Mouse (Mus musculus) lung, adult 2 months (tissue): ENCODE data around the gene Inmt. TPM values are rescaled to one million over a fixed set of nuclear protein-coding genes. Genes with fewer than 3 reads are reported as not detected.
A peak's percentile ranks its signal among the peaks of the same experiment; 100 is the strongest.

Experiments
- DNase-seq: peaks from one replicate; pipeline ENCODE4 v3.0.0; 2022
- H3K4me1 ChIP-seq: fragments of 200-500 bp; 2 replicates; pipeline ENCODE4 v1.6.1; 2011; ENCODE audit warnings: low read length; ENCODE audit not compliant: control insufficient read depth, insufficient read depth
- H3K4me3 ChIP-seq: fragments of 200-500 bp; replicated peaks from 2 replicates; pipeline ENCODE3; 2011; ENCODE audit warnings: low read depth, mild to moderate bottlenecking, control low read depth, low read length; ENCODE audit errors: extremely low read depth
- CTCF ChIP-seq: fragments of 200-500 bp; IDR thresholded peaks from 2 replicates; pipeline ENCODE4 v1.5.1; 2011; ENCODE audit warnings: mild to moderate bottlenecking, low read length, control low read depth; ENCODE audit not compliant: insufficient read depth
- POLR2A ChIP-seq: fragments of 200-500 bp; IDR thresholded peaks from 2 replicates; pipeline ENCODE4 v1.6.1; 2011; ENCODE audit warnings: low read depth, mild to moderate bottlenecking, control low read depth, low read length, borderline replicate concordance; ENCODE audit errors: extremely low read depth
- WGBS: fragments of 180-500 bp; shearing (Covaris S2); methylation state at CpG from one replicate; pipeline ENCODE4 v1.1.7; 2018; 5-methylcytosine and 5-hydroxymethylcytosine counted together
- polyA plus RNA-seq: library from polyadenylated mRNA; depleted of rRNA; stranded (reverse); fragments of >200 nt; gene quantifications from 2 replicates; pipeline ENCODE4 v1.2.3, GENCODE M21; 2012; rRNA removed

Inmt gene
- polyA plus RNA-seq, result 1,586 and 1,614 TPM in 2 replicates

- WGBS, result 76% methylated on average over 1 of the region's 1 CpGs
- TF ChIP-seq POLR2A, result peak; percentile 72; the same call in 1 of the 2 replicates
- TF ChIP-seq CTCF, result no peak
- peak within 1 kb of the TSS; percentile 64 for H3K4me3 ChIP-seq
- no peak for DNase-seq
- H3K4me1 ChIP-seq, result peaks cover 10% of the 10 kb centered on the region
Observed at GRCm38 (mm10) chr6:55174741-55175181, at the start of gene Inmt. Gene Inmt (minus strand): TSS chr6:55175043.

GRCm38 (mm10) chr6:55223986-55224385, 49.1 kb upstream of the Inmt start:
- no peak for TF ChIP-seq CTCF
- no peak for TF ChIP-seq POLR2A
- H3K4me1 ChIP-seq, result peaks cover 4% of the 10 kb centered on the region; the same call in 1 of the 2 replicates
- no peak overlapping the region for H3K4me3 ChIP-seq
- DNase-seq, result no peak
- WGBS, result 91% methylated on average over 8 of the region's 8 CpGs

GRCm38 (mm10) chr6:55218232-55218631, 43.4 kb upstream of the Inmt start:
- Histone ChIP-seq H3K4me1 (peaks cover 4% of the 10 kb centered on the region; the same call in 1 of the 2 replicates), H3K4me3 (no peak overlapping the region)
- WGBS, result 74% methylated on average over 9 of the region's 9 CpGs
- no peak for DNase-seq
- no peak for TF ChIP-seq CTCF
- TF ChIP-seq POLR2A, result no peak

- H3K4me1 ChIP-seq, result no peaks in the 10 kb centered on the region; the same call in 1 of the 2 replicates
- WGBS, result 43% methylated on average over 3 of the region's 3 CpGs
- no peak for TF ChIP-seq CTCF
- TF ChIP-seq POLR2A, result no peak
- no peak overlapping the region for H3K4me3 ChIP-seq
- DNase-seq, result no peak
Observed at GRCm38 (mm10) chr6:55214541-55214940, 39.7 kb upstream of the Inmt start.

- 50% methylated on average over 15 of the region's 15 CpGs for whole genome bisulfite sequencing
- Histone ChIP-seq H3K4me3 (no peak overlapping the region), H3K4me1 (peaks cover 3% of the 10 kb centered on the region; the same call in 1 of the 2 replicates)
- no peak for DNase-seq
- TF ChIP-seq CTCF, result no peak
- no peak for TF ChIP-seq POLR2A
Observed at GRCm38 (mm10) chr6:55210423-55211365, 35.9 kb upstream of the Inmt start.

DNA sequence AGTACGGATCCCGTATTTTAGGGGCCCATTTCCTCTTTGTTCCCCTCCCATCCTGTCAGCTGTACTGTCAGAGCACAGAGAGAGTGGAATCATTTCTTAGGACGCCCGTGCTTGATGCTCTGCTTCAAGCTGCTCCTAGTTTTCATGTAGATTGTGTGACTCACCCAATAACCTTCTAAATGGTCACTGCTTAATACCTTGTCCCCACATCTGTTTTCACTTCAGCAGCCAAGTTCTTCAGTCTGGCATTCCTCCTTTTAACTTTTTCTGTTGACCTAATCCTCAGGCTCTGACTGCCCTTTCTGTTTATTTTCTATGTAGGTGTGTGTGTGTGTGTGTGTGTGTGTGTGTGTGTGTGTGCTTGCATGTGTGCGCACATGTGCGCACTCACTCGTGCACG, 32.9 kb upstream of the Inmt start:
- Histone ChIP-seq H3K4me1 (peaks cover 6% of the 10 kb centered on the region), H3K4me3 (no peak overlapping the region)
- TF ChIP-seq CTCF, result no peak
- TF ChIP-seq POLR2A, result no peak
- WGBS, result 65% methylated on average over 8 of the region's 8 CpGs
- DNase-seq, result no peak

DNA sequence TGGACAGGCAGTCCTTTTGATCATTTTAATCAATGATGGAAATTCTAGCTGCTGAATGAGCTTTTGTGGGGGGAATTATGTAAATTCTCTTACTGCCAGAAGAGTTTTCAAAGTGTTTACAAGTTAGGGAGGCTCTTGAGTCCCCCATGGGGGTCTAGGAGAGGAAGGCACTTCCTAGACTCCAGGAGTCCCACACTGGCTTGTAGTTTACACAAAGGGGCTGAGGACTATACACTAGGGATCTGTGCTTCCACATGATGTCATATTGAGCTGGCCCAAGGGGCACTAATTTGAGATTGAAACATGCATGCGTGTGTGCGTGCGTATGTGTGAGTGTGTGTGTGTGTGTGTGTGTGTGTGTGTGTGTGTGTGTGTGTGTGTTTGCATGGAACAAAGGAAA, 29.1 kb upstream of the Inmt start:
- TF ChIP-seq CTCF (no peak), POLR2A (no peak)
- 54% methylated on average over 3 of the region's 3 CpGs for WGBS
- no peak overlapping the region for H3K4me3 ChIP-seq
- no peak for DNase-seq
- peaks cover 7% of the 10 kb centered on the region for H3K4me1 ChIP-seq

GRCm38 (mm10) chr6:55202913-55203910, 28.4 kb upstream of the Inmt start, which contains the start of gene Mindy4:
Gene Mindy4 (plus strand): TSS chr6:55203383.
- H3K4me3 ChIP-seq, result peak within 1 kb of the TSS; percentile 96
- peak; percentile 86 for DNase-seq
- H3K4me1 ChIP-seq, result peaks cover 7% of the 10 kb centered on the region
- peak; percentile 66; the same call in 1 of the 2 replicates for TF ChIP-seq POLR2A
- peak; percentile 17; the same call in 1 of the 2 replicates for TF ChIP-seq CTCF
- WGBS, result 4% methylated on average over 33 of the region's 33 CpGs

GRCm38 (mm10) chr6:55199047-55199446, 24.2 kb upstream of the Inmt start:
- TF ChIP-seq POLR2A (no peak), CTCF (no peak)
- peak; percentile 20 for DNase-seq
- peaks cover 4% of the 10 kb centered on the region for H3K4me1 ChIP-seq
- 77% methylated on average over 3 of the region's 3 CpGs for WGBS
- H3K4me3 ChIP-seq, result no peak overlapping the region
